Mouse (Mus musculus) liver, embryonic 14.5 days (tissue): ENCODE results near the gene Pik3ap1.

Experiments
- CTCF ChIP-seq: IDR thresholded peaks from 2 replicates; pipeline ENCODE4 v1.5.1; 2016; ENCODE audit warnings: antibody characterized with exemption, low read depth, control low read depth
- EP300 ChIP-seq: IDR thresholded peaks from 2 replicates; pipeline ENCODE4 v1.6.1; 2016; ENCODE audit warnings: antibody characterized with exemption, low read depth

DNA sequence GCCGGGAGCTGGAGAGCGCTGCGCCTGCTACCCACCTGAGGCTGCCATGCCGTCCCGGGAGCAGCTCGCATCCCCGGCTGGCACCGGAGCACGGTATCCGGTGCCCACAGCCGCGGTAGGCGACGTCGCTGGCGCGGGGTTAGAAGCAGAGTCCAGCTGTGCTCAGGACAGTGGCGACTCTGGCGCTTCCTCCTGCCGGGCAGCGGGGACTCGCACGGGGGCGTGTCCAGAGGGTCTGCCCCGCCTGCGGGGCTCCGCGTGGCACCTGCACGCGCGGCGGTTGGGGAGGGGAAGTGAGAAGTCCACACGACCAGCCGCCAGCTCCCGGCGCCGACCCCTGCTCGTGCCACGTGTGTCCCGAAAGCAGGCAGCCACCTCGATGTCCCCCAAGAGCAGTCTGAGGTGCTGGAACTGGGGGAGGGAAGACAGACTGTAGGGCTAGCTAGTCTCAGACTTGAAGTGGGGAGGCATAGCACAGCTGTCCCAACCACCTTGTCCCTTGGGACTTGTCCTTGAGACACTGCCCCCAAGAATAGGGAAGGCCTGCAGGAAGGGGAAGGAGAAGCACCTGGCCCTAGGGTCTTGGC lies at the start of gene Pik3ap1:
- TF ChIP-seq CTCF (no peak), EP300 (no peak)
